Mouse (Mus musculus) limb, embryonic 11.5 days (tissue): ENCODE measurements around the gene Gpr137. TPM values are rescaled to one million over a fixed set of nuclear protein-coding genes. Genes with fewer than 3 reads are reported as not detected.

Experiments
- ATAC-seq: fragments of 200-750 bp; cut with Nextera tagmentation; 2 replicates; pipeline ENCODE4 v1.8.0; 2017; ENCODE audit warnings: low read depth; ENCODE audit not compliant: insufficient number of reproducible peaks, low FRiP score, low TSS enrichment
- DNase-seq: peaks from one replicate; pipeline ENCODE4 v3.0.0-alpha.2; 2015; ENCODE audit warnings: low spot score
- H3K27ac ChIP-seq: fragments of 300-500 bp; sonication (generic); replicated peaks from 2 replicates; pipeline ENCODE4 v1.5.1; 2014; ENCODE audit warnings: low read depth, mild to moderate bottlenecking, low read length
- H3K27me3 ChIP-seq: fragments of 300-500 bp; sonication (generic); 2 replicates; pipeline ENCODE4 v1.6.1; 2014; ENCODE audit warnings: mild to moderate bottlenecking, low read length, mixed read lengths; ENCODE audit not compliant: control insufficient read depth, insufficient read depth
- H3K36me3 ChIP-seq: fragments of 300-500 bp; sonication (generic); 2 replicates; pipeline ENCODE4 v1.6.1; 2014; ENCODE audit warnings: mild to moderate bottlenecking, low read length, moderate library complexity, mixed read lengths; ENCODE audit not compliant: control insufficient read depth, insufficient read depth
- H3K4me1 ChIP-seq: fragments of 300-500 bp; sonication (generic); 2 replicates; pipeline ENCODE4 v1.6.1; 2014; ENCODE audit warnings: low read length, mixed read lengths; ENCODE audit not compliant: control insufficient read depth, insufficient read depth
- H3K4me2 ChIP-seq: fragments of 300-500 bp; sonication (generic); 2 replicates; pipeline ENCODE4 v1.6.1; 2014; ENCODE audit warnings: low read depth, mild to moderate bottlenecking, moderate library complexity; ENCODE audit not compliant: severe bottlenecking
- H3K4me3 ChIP-seq: fragments of 300-500 bp; sonication (generic); 2 replicates; pipeline ENCODE4 v1.5.1; 2014; ENCODE audit warnings: low read depth, low read length
- H3K9ac ChIP-seq: fragments of 300-500 bp; sonication (generic); 2 replicates; pipeline ENCODE4 v1.6.1; 2014; ENCODE audit warnings: mild to moderate bottlenecking, low read length
- H3K9me3 ChIP-seq: fragments of 300-500 bp; sonication (generic); 2 replicates; pipeline ENCODE4 v1.6.1; 2016; ENCODE audit warnings: low read length; ENCODE audit not compliant: control insufficient read depth
- WGBS: fragments of 180-500 bp; shearing (Covaris S2); extraction: QIAGEN DNeasy Blood & Tissue Kit; methylation state at CpG from one replicate; pipeline ENCODE4 v1.1.7; 2014; 5-methylcytosine and 5-hydroxymethylcytosine counted together
- polyA plus RNA-seq: library from polyadenylated mRNA; unstranded; fragments of >200 nt; fragmentation: Nextera tagmentation; extraction: Ambion mirVana; gene quantifications from 2 replicates; pipeline ENCODE4 v1.2.1, GENCODE M21; 2014

Gene Gpr137
- polyA plus RNA-seq, 1 experiment from 2014 or later, result 19.1 TPM

GRCm38 (mm10) chr19:6975537-6976521, 33.5 kb upstream of the Gpr137 start, which contains the start of gene Plcb3:
Plcb3 (minus strand) TSS chr19:6976470.
- Histone ChIP-seq H3K9me3 (no peaks in the 10 kb centered on the region), H3K4me3 (peak within 1 kb of the TSS; percentile 54), H3K4me1 (peaks cover 26% of the 10 kb centered on the region), H3K9ac (peak within 1 kb of the TSS; percentile 68), H3K27ac (peak within 1 kb of the TSS; percentile 56), H3K36me3 (peaks cover 11% of the 10 kb centered on the region; the same call in 1 of the 2 replicates), H3K4me2 (peak within 1 kb of the TSS; percentile 94), H3K27me3 (no peaks in the 10 kb centered on the region)
- ATAC-seq (no peak), DNase-seq (peak; percentile 72)
- whole genome bisulfite sequencing, result under 1% methylated on average over 16 of the region's 16 CpGs

- Histone ChIP-seq H3K4me3 (peak within 1 kb of the TSS; percentile 54), H3K27ac (peak within 1 kb of the TSS; percentile 73), H3K4me2 (peak within 1 kb of the TSS; percentile 94), H3K36me3 (peaks cover 9% of the 10 kb centered on the region; the same call in 1 of the 2 replicates), H3K9ac (peak within 1 kb of the TSS; percentile 68), H3K27me3 (no peaks in the 10 kb centered on the region), H3K9me3 (no peaks in the 10 kb centered on the region), H3K4me1 (peaks cover 35% of the 10 kb centered on the region)
- ATAC-seq, result peak; percentile 40
- DNase-seq, result peak; percentile 91
- WGBS, result under 1% methylated on average over 51 of the region's 84 CpGs
Measured at GRCm38 (mm10) chr19:6974211-6975205, 32.2 kb upstream of the Gpr137 start, which contains the start of gene Ppp1r14b. Ppp1r14b (plus strand) TSS chr19:6974968.

GRCm38 (mm10) chr19:6973581-6974190, 31.4 kb upstream of the Gpr137 start:
- Histone ChIP-seq H3K4me2 (peak overlapping the region; percentile 94), H3K9me3 (no peaks in the 10 kb centered on the region), H3K27me3 (no peaks in the 10 kb centered on the region; the same call in 1 of the 2 replicates), H3K4me1 (peaks cover 36% of the 10 kb centered on the region), H3K9ac (no peak overlapping the region), H3K4me3 (peak overlapping the region; percentile 54), H3K36me3 (peaks cover 9% of the 10 kb centered on the region; the same call in 1 of the 2 replicates), H3K27ac (no peak overlapping the region)
- 37% methylated on average over 12 of the region's 12 CpGs for WGBS
- ATAC-seq (no peak), DNase-seq (no peak)

- WGBS, result 79% methylated on average over 13 of the region's 13 CpGs
- Histone ChIP-seq H3K27ac (no peak overlapping the region), H3K27me3 (no peaks in the 10 kb centered on the region; the same call in 1 of the 2 replicates)
Measured at GRCm38 (mm10) chr19:6972247-6972917, 30.1 kb upstream of the Gpr137 start.

GRCm38 (mm10) chr19:6971644-6972043, 29.4 kb upstream of the Gpr137 start:
- Histone ChIP-seq H3K4me3 (no peak overlapping the region), H3K4me1 (peaks cover 37% of the 10 kb centered on the region)

More at GRCm38 (mm10) chr19:6972247-6972917, 30.1 kb upstream of the Gpr137 start:
- no peak for ATAC-seq
- peaks cover under 1% of the 10 kb centered on the region; the same call in 1 of the 2 replicates for H3K36me3 ChIP-seq
- H3K4me3 ChIP-seq, result no peak overlapping the region
- DNase-seq, result no peak
- no peaks in the 10 kb centered on the region for H3K9me3 ChIP-seq
- no peak overlapping the region for H3K4me2 ChIP-seq
- H3K4me1 ChIP-seq, result peaks cover 38% of the 10 kb centered on the region
- no peak overlapping the region for H3K9ac ChIP-seq

GRCm38 (mm10) chr19:6970460-6971085, 28.3 kb upstream of the Gpr137 start:
- 23% methylated on average over 11 of the region's 11 CpGs for WGBS
- ATAC-seq (no peak), DNase-seq (no peak)
- Histone ChIP-seq H3K27me3 (no peaks in the 10 kb centered on the region; the same call in 1 of the 2 replicates), H3K4me2 (peak overlapping the region; percentile 69), H3K4me3 (peak overlapping the region; percentile 58), H3K9ac (no peak overlapping the region), H3K27ac (0 out of 2 replicates have a peak overlapping the region, but pooled peaks have one; percentile 8), H3K36me3 (peaks cover 2% of the 10 kb centered on the region; the same call in 1 of the 2 replicates), H3K9me3 (no peaks in the 10 kb centered on the region), H3K4me1 (peaks cover 27% of the 10 kb centered on the region)

More at GRCm38 (mm10) chr19:6971644-6972043, 29.4 kb upstream of the Gpr137 start:
- Histone ChIP-seq H3K27me3 (no peaks in the 10 kb centered on the region; the same call in 1 of the 2 replicates), H3K27ac (no peak overlapping the region), H3K4me2 (no peak overlapping the region), H3K9me3 (no peaks in the 10 kb centered on the region), H3K9ac (no peak overlapping the region), H3K36me3 (no peaks in the 10 kb centered on the region)
- DNase-seq (no peak), ATAC-seq (no peak)
- 15% methylated on average over 6 of the region's 6 CpGs for WGBS
